Mouse (Mus musculus) hindbrain, postnatal 0 days (tissue): ENCODE data around the gene En1. TPM values are rescaled to one million over a fixed set of nuclear protein-coding genes. Genes with fewer than 3 reads are reported as not detected.
A peak's percentile ranks its signal among the peaks of the same experiment; 100 is the strongest.

ENCODE experiments used
- ATAC-seq: fragments of 200-750 bp; cut with Nextera tagmentation; 2 replicates; pipeline ENCODE4 v1.8.0; 2017; ENCODE audit warnings: mild to moderate bottlenecking, moderate TSS enrichment, moderate library complexity
- DNase-seq: peaks from one replicate; pipeline ENCODE4 v3.0.0-alpha.2; 2015; ENCODE audit warnings: low spot score
- H3K27ac ChIP-seq: fragments of 300-500 bp; sonication (generic); 2 replicates; pipeline ENCODE4 v1.5.1; 2014; ENCODE audit warnings: mild to moderate bottlenecking
- H3K27me3 ChIP-seq: fragments of 300-500 bp; sonication (generic); 2 replicates; pipeline ENCODE4 v1.6.1; 2014; ENCODE audit warnings: low read length, mixed read lengths; ENCODE audit not compliant: insufficient read depth
- H3K36me3 ChIP-seq: fragments of 300-500 bp; sonication (generic); 2 replicates; pipeline ENCODE4 v1.6.1; 2014; ENCODE audit warnings: low read length, mixed read lengths; ENCODE audit not compliant: insufficient read depth
- H3K4me1 ChIP-seq: fragments of 300-500 bp; sonication (generic); 2 replicates; pipeline ENCODE4 v1.6.1; 2014; ENCODE audit warnings: antibody characterized with exemption, low read length, mixed read lengths; ENCODE audit not compliant: insufficient read depth
- H3K4me2 ChIP-seq: fragments of 300-500 bp; sonication (generic); 2 replicates; pipeline ENCODE4 v1.6.1; 2014; ENCODE audit warnings: low read depth, mild to moderate bottlenecking, low read length, moderate library complexity, mixed read lengths
- H3K4me3 ChIP-seq: fragments of 300-500 bp; sonication (generic); 2 replicates; pipeline ENCODE4 v1.5.1; 2014; ENCODE audit warnings: low read length
- H3K9ac ChIP-seq: fragments of 300-500 bp; sonication (generic); replicated peaks from 2 replicates; pipeline ENCODE4 v1.6.1; 2014; ENCODE audit warnings: mild to moderate bottlenecking, low read length, moderate library complexity, mixed read lengths
- H3K9me3 ChIP-seq: fragments of 300-500 bp; sonication (generic); 2 replicates; pipeline ENCODE4 v1.6.1; 2016; ENCODE audit warnings: low read length, mixed read lengths
- CTCF ChIP-seq: IDR thresholded peaks from 2 replicates; pipeline ENCODE4 v1.5.1; 2016; ENCODE audit warnings: antibody characterized with exemption, control low read depth, low read depth
- WGBS: fragments of 180-500 bp; shearing (Covaris S2); extraction: QIAGEN DNeasy Blood & Tissue Kit; methylation state at CpG from one replicate; pipeline ENCODE4 v1.1.7; 2014; 5-methylcytosine and 5-hydroxymethylcytosine counted together
- polyA plus RNA-seq: library from polyadenylated mRNA; unstranded; fragments of >200 nt; fragmentation: Nextera tagmentation; extraction: Ambion mirVana; gene quantifications from 2 replicates; pipeline ENCODE4 v1.2.1, GENCODE M21; 2015
- total RNA-seq: library from RNA; depleted of rRNA; stranded (reverse); fragments of >200 nt; gene quantifications from 2 replicates; pipeline ENCODE4 v1.2.3, GENCODE M21; 2014

En1 gene
- total and polyA plus RNA-seq, 2 experiments from 2014 or later = 6.9 to 13.0 TPM

DNA sequence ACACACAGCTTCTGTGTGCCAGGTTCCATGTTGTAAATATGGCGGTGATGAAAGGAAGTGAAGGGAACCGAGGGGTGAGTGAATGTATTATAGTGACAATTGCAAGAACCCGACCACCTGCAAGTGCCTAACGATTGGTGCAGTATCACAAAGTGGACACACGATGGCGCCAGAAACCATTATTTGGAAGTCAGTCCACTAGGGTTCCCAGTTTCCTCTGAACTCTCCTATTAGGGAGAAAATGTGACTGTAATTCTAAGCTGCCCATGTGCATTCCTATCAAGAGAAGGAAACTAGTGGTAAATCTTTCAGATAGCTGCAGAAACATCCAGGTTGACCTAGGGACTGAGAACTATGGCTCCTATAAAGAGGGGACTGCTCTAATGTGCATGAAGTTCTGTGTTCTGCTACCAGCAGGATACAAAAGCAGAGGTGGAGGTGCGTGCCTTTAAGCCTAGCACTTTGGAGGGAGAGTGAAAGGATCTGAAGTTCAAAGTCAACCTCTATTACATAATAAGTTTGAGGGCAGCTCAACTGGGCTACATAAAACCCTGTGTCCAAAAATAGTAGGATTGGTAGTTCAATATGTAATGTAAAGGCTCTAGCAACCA, 15.6 kb upstream of the En1 start:
- Histone ChIP-seq H3K27me3 (0 out of 2 replicates have a peak, but pooled peaks cover 9% of the 10 kb centered on the region), H3K4me2 (no peak overlapping the region), H3K4me3 (no peak overlapping the region), H3K9me3 (no peaks in the 10 kb centered on the region), H3K36me3 (no peaks in the 10 kb centered on the region), H3K4me1 (no peaks in the 10 kb centered on the region), H3K9ac (no peak overlapping the region), H3K27ac (no peak overlapping the region)
- ATAC-seq (peak; percentile 70), DNase-seq (peak; percentile 93)
- WGBS = 14% methylated on average over 7 of the region's 7 CpGs
- peak; percentile 96 for TF ChIP-seq CTCF

DNA sequence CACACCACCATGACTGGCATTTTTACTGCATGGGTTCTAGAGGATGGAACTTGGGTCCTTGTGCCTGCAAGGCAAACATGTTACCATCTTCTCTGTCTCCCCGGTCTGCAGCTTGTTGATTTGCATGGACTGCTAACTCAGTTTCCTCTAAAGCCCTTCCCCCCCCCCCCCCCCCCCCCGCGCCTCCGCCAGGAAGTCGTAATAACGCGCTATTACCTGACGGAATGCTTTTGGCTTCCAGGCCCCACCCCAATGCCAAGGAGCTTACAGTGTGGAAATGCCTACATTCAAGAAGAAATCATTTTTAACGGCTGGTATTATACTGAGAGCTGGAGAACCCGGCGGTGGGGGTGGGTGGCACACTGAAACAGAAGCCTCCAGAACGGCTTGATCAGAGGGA, 14.8 kb upstream of the En1 start:
- Histone ChIP-seq H3K36me3 (no peaks in the 10 kb centered on the region), H3K27ac (no peak overlapping the region), H3K9ac (no peak overlapping the region), H3K4me2 (no peak overlapping the region), H3K4me3 (no peak overlapping the region), H3K4me1 (no peaks in the 10 kb centered on the region), H3K27me3 (peaks cover 16% of the 10 kb centered on the region; the same call in 1 of the 2 replicates), H3K9me3 (no peaks in the 10 kb centered on the region)
- no peak for TF ChIP-seq CTCF
- WGBS = 56% methylated on average over 10 of the region's 12 CpGs
- no peak for ATAC-seq
- DNase-seq = no peak

DNA sequence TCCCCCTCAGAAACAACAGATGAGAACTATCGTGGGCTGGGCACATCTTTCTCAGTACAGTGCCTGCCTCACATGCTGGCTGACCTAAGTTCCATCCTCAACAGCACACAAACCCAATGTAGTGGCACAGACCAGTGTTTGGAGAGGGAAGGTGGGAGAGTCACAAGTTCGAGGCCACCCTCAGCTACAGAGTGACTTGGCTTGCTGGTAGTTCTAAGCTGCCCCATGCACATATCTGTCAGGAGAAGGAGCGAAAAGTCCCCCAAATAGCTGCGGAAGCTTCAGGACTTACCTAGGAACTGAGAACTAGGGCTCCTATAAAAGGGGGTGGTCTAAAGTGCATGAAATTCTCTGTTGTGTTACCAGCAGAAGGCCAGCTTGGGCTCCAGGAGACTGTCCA, 14.3 kb upstream of the En1 start:
- no peaks in the 10 kb centered on the region for H3K36me3 ChIP-seq
- WGBS = 83% methylated on average over 4 of the region's 4 CpGs
- H3K27ac ChIP-seq = no peak overlapping the region
- H3K9ac ChIP-seq = no peak overlapping the region
- no peak for TF ChIP-seq CTCF
- ATAC-seq (no peak), DNase-seq (no peak)
- no peak overlapping the region for H3K4me2 ChIP-seq
- peaks cover 22% of the 10 kb centered on the region; the same call in 1 of the 2 replicates for H3K27me3 ChIP-seq
- H3K4me3 ChIP-seq = no peak overlapping the region
- no peaks in the 10 kb centered on the region for H3K9me3 ChIP-seq
- no peaks in the 10 kb centered on the region for H3K4me1 ChIP-seq

DNA sequence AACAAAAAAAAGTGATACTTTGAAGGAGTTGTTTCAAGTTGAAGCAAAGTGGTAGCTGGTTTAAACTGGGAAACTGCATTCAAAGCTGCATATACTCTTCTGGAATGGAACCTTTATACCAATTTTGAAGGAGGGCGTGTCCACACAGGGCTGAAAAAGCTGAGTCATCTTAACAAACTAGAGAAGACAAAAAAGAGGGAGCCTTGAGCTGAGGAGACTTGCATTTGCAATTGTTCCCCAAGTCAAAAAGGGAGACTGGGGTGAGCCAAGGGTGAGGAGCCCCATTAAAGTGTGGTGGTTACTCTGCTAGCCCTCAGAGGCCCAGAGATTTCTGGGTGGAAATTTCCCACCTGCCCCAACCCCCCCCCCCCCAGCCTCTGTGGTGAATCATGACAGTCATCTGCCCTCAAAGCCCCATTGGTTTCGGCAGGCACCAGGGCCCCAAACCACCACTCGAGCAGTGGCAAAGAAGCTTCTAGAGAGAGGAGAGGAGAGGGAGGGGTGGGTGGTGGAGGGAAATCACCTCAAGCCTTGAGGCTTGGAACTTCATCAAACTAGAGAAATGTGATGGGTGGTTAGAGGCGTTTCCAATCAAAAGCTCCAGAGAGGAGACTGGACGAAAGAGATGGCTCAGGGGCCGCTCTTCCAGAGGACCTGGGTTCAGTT, 13.7 kb upstream of the En1 start:
- WGBS = 84% methylated on average over 6 of the region's 6 CpGs
- peaks cover 27% of the 10 kb centered on the region for H3K27me3 ChIP-seq
- no peak for DNase-seq

DNA sequence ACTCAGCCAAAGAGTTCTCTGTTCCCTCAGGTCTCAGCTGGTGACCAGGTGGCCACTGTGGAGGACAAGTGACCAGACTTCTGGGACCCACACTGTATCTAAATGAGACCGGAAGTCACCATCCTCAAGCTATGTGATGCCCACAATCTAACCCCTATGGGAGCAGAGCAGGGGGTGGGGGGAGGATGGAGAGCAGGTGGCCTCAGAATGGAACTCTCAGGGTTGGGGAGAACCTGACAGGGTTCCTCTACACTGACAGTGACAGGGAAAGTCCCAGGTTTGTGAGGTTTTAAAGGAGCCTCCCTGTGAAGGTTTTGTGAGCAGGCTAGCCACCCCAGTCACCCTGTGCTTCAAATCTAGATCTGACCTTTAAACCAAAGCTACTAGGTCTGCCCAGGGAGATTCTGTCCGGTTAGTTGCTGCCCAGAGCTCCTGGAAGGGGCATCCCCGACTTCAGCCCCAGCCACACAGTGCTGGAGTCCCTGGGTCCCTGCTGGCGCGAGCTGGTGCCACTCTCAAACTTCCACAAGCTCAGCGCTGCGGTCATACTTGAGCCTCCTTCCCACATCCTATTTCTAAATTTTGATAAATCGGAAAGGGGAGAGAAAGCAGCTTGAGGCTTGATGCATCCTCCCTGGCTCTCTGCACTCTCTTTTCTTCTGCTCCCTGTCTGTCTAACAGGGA, 8.8 kb upstream of the En1 start:
- no peak overlapping the region for H3K4me3 ChIP-seq
- no peaks in the 10 kb centered on the region for H3K4me1 ChIP-seq
- peaks cover 68% of the 10 kb centered on the region for H3K27me3 ChIP-seq
- WGBS = 11% methylated on average over 8 of the region's 8 CpGs
- no peak overlapping the region for H3K4me2 ChIP-seq
- H3K36me3 ChIP-seq = no peaks in the 10 kb centered on the region
- no peaks in the 10 kb centered on the region for H3K9me3 ChIP-seq
- no peak for ATAC-seq
- no peak overlapping the region for H3K27ac ChIP-seq
- no peak overlapping the region for H3K9ac ChIP-seq
- no peak for DNase-seq
- no peak for TF ChIP-seq CTCF

More for the DNA sequence above, 13.7 kb upstream of the En1 start:
- no peak overlapping the region for H3K4me3 ChIP-seq
- no peak overlapping the region for H3K27ac ChIP-seq
- no peak overlapping the region for H3K9ac ChIP-seq
- no peaks in the 10 kb centered on the region for H3K36me3 ChIP-seq
- TF ChIP-seq CTCF = no peak
- no peaks in the 10 kb centered on the region for H3K4me1 ChIP-seq
- no peaks in the 10 kb centered on the region for H3K9me3 ChIP-seq
- no peak for ATAC-seq
- H3K4me2 ChIP-seq = no peak overlapping the region

DNA sequence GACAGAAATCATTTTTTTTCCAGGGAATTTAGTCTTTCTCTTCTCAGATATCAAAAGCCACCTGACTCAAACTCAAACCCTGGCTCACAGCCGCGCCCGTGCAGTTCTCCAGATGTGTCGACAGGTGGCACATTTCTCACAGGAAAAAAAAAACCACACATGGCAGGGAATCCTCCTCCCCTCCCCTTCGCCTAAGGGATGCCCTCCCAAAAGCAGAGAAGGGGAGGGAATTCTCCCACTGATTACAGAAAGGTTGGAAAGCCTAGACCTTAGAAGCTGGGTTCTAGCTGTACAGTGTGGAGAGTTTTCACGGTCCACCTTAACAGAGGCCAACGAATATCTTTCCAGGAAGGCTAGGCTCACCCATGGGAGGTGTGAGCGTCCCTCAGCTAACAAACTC, 7.6 kb upstream of the En1 start:
- DNase-seq (peak; percentile 76), ATAC-seq (no peak; the same call in 1 of the 2 replicates)
- peak; percentile 76 for TF ChIP-seq CTCF
- no peak overlapping the region for H3K27ac ChIP-seq
- H3K4me2 ChIP-seq = no peak overlapping the region
- no peak overlapping the region for H3K9ac ChIP-seq
- no peaks in the 10 kb centered on the region for H3K9me3 ChIP-seq
- H3K4me1 ChIP-seq = no peaks in the 10 kb centered on the region
- peaks cover 80% of the 10 kb centered on the region for H3K27me3 ChIP-seq
- H3K4me3 ChIP-seq = no peak overlapping the region
- H3K36me3 ChIP-seq = no peaks in the 10 kb centered on the region
- WGBS = 0% methylated on average over 8 of the region's 8 CpGs
